Mouse (Mus musculus): ENCODE measurements around the gene Gm9045.
"Not testable (repeated sequence)": the region's sequence is repeated elsewhere in the genome, so short reads cannot be mapped to it uniquely, and the experiment has no call there.

DNA sequence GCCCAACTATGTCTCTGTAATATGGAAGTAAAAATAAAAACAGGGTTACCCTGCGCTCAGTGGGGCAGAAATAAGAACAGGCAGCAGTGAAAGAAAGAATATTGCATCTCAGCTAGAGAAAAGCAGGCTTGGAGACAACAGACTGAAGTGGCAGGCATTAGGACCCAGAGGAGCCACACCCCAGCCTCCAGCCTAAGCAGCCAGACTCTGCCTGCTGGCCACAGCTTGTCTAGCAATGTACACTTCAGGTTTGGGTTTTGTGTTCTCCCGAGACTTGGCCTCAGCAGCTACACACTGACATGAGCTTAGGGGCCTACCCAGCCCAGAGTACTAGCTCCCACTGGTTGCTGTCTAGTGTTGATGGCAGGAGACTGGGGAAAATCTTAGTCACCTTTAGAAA, 35.5 kb downstream of the Gm9045 start:
- not testable (repeated sequence) for TF ChIP-seq POLR2A (IDR thresholded peaks at IDR 0.05; ENCODE audit: low read depth, low read length); CTCF (IDR thresholded peaks at IDR 0.05; ENCODE audit: extremely low read depth, insufficient read depth, insufficient read length, insufficient replicate concordance)

All from spleen, adult 2 months (tissue).